11 mouse cellular contexts compared by ENCODE assay signal in genomic region chr5:123980521-123981249, GRCm38 (mm10). TPM values are rescaled to one million over a fixed set of nuclear protein-coding genes. Genes with fewer than 3 reads are reported as not detected.
DNase-seq lines count a peak whose midpoint lies in the region; ATAC-seq lines count a peak whose summit lies in the region.
"Had no signal": no experiment of that assay in that cellular context is flagged by ENCODE, and none has a peak within 500 bp of the region (broad histone marks: within the 10 kb centered on the region; RNA-seq: fewer than 3 reads in every experiment).

No protein-coding gene starts in this region.

- peak; percentile 89 for DNase-seq in heart, adult 11 months
- no peak for DNase-seq in heart, embryonic 10.5 days (ENCODE audit: low spot score)
- peak; percentile 43 for DNase-seq in CD4-positive, CD25-positive, alpha-beta regulatory T cell, adult 2 months (ENCODE audit: low read depth, low spot score)
- no peak for DNase-seq in left cerebral cortex, postnatal 14 days (ENCODE audit: low spot score in 2 of 2)
- DNase-seq in adrenal gland, postnatal 14 days = no peak
- DNase-seq: gastrocnemius, postnatal 10 days; right cerebral cortex, postnatal 4 days; thymus, postnatal 36 days had no signal

- ATAC-seq in liver, embryonic 16.5 days (ENCODE audit: low read depth) = 0 out of 2 replicates have a peak, but pooled peaks have one; percentile 12
- no peak for ATAC-seq in liver, embryonic 12.5 days
- peak; percentile 22 for ATAC-seq in megakaryocyte, adult 5-6 weeks (ENCODE audit: poor library complexity, severe bottlenecking)

- peaks cover 22% of the 10 kb centered on the region for H3K27me3 ChIP-seq in heart, embryonic 10.5 days (ENCODE audit: insufficient read depth, poor library complexity, severe bottlenecking)
- H3K27me3 ChIP-seq in liver, embryonic 16.5 days (ENCODE audit: control insufficient read depth, insufficient read depth, low read depth, low read length) = peaks cover 2% of the 10 kb centered on the region; the same call in 1 of the 2 replicates
- H3K27me3 ChIP-seq in liver, embryonic 12.5 days (replicated peaks) = peaks cover 12% of the 10 kb centered on the region

- H3K9me3 ChIP-seq in heart, embryonic 10.5 days = no peaks in the 10 kb centered on the region
- no peaks in the 10 kb centered on the region for H3K9me3 ChIP-seq in liver, embryonic 16.5 days (replicated peaks; ENCODE audit: control insufficient read depth, low read length)
- no peaks in the 10 kb centered on the region for H3K9me3 ChIP-seq in liver, embryonic 12.5 days (replicated peaks)

- H3K9ac ChIP-seq in liver, embryonic 16.5 days (ENCODE audit: low read depth, low read length) = no peak overlapping the region
- H3K9ac ChIP-seq in liver, embryonic 12.5 days = no peak overlapping the region

- H3K4me2 ChIP-seq in liver, embryonic 16.5 days (ENCODE audit: low read depth, low read length) = no peak overlapping the region
- H3K4me2 ChIP-seq in liver, embryonic 12.5 days = no peak overlapping the region

- peaks cover 49% of the 10 kb centered on the region for H3K4me1 ChIP-seq in heart, embryonic 10.5 days
- H3K4me1 ChIP-seq in liver, embryonic 16.5 days (ENCODE audit: control insufficient read depth, low read depth, low read length) = peaks cover 30% of the 10 kb centered on the region
- peaks cover 44% of the 10 kb centered on the region for H3K4me1 ChIP-seq in liver, embryonic 12.5 days

- 78% methylated on average over 9 of the region's 9 CpGs for WGBS in heart, embryonic 10.5 days
- 58% methylated on average over 9 of the region's 9 CpGs for WGBS in liver, embryonic 16.5 days (ENCODE audit: insufficient replicate concordance)
- WGBS in liver, embryonic 12.5 days (ENCODE audit: insufficient replicate concordance) = 65% methylated on average over 9 of the region's 9 CpGs

- H3K36me3 ChIP-seq in heart, embryonic 10.5 days = no peaks in the 10 kb centered on the region
- H3K36me3 ChIP-seq in liver, embryonic 16.5 days (ENCODE audit: control insufficient read depth, insufficient read depth) = no peaks in the 10 kb centered on the region
- no peaks in the 10 kb centered on the region for H3K36me3 ChIP-seq in liver, embryonic 12.5 days

- no peak overlapping the region for H3K27ac ChIP-seq in heart, embryonic 10.5 days
- no peak overlapping the region for H3K27ac ChIP-seq in liver, embryonic 16.5 days (ENCODE audit: low read length)
- H3K27ac ChIP-seq in liver, embryonic 12.5 days = no peak overlapping the region

- no peak overlapping the region for H3K4me3 ChIP-seq in heart, embryonic 10.5 days
- H3K4me3 ChIP-seq in liver, embryonic 16.5 days (ENCODE audit: low read depth, low read length) = no peak overlapping the region
- no peak overlapping the region for H3K4me3 ChIP-seq in liver, embryonic 12.5 days

- intact Hi-C loops in left cerebral cortex, postnatal 14 days (cut with DNase I) = no loop called here

RNA-seq across cellular contexts. Expression of gene Hip1r, which starts 7.3 kb away (rescaled TPM):
- 6.5 and 8.4 TPM in 2 replicates for polyA plus RNA-seq in heart, embryonic 10.5 days (2016; fragmentation: Nextera tagmentation; extraction: Ambion mirVana)
- polyA plus RNA-seq in liver, embryonic 16.5 days (2015; fragmentation: Nextera tagmentation; extraction: Ambion mirVana) = 12.4 and 16.3 TPM in 2 replicates
- 15.2 and 16.7 TPM in 2 replicates for polyA plus RNA-seq in liver, embryonic 12.5 days (2016; fragmentation: Nextera tagmentation; extraction: Ambion mirVana)
- total RNA-seq in megakaryocyte, adult 5-6 weeks (2015) = 6.0 and 6.6 TPM in 2 replicates
- 12.1 and 13.0 TPM in 2 replicates for total RNA-seq in megakaryocyte, adult 5-6 weeks (2017)
- 10 to 100 TPM; 82.6 to 85.0 TPM for total RNA-seq in left cerebral cortex, postnatal 14 days (2021)
- total RNA-seq in adrenal gland, postnatal 14 days (2021) = 18.0 and 26.6 TPM in 2 replicates

RNA-seq across cellular contexts. Expression of gene Ccdc62, which starts 50.2 kb away (rescaled TPM):
- 3.7 and 5.7 TPM in 2 replicates for polyA plus RNA-seq in heart, embryonic 10.5 days (2016; fragmentation: Nextera tagmentation; extraction: Ambion mirVana)
- 2.2 and 2.4 TPM in 2 replicates for polyA plus RNA-seq in liver, embryonic 16.5 days (2015; fragmentation: Nextera tagmentation; extraction: Ambion mirVana)
- polyA plus RNA-seq in liver, embryonic 12.5 days (2016; fragmentation: Nextera tagmentation; extraction: Ambion mirVana) = 3.4 and 5.0 TPM in 2 replicates
- 1.1 and 1.5 TPM in 2 replicates for total RNA-seq in megakaryocyte, adult 5-6 weeks (2015)
- 0.16 and 0.62 TPM in 2 replicates for total RNA-seq in megakaryocyte, adult 5-6 weeks (2017)
- total RNA-seq in left cerebral cortex, postnatal 14 days (2021) = 1 to 10 TPM; 2.7 to 4.2 TPM
- total RNA-seq in adrenal gland, postnatal 14 days (2021) = 4.7 and 5.0 TPM in 2 replicates

RNA-seq across cellular contexts. Expression of gene Vps37b, which starts 51.4 kb away (rescaled TPM):
- polyA plus RNA-seq in heart, embryonic 10.5 days (2016; fragmentation: Nextera tagmentation; extraction: Ambion mirVana) = 54.0 and 61.4 TPM in 2 replicates
- polyA plus RNA-seq in liver, embryonic 16.5 days (2015; fragmentation: Nextera tagmentation; extraction: Ambion mirVana) = 14.3 and 16.3 TPM in 2 replicates
- 20.9 and 21.8 TPM in 2 replicates for polyA plus RNA-seq in liver, embryonic 12.5 days (2016; fragmentation: Nextera tagmentation; extraction: Ambion mirVana)
- 28.9 and 29.2 TPM in 2 replicates for total RNA-seq in megakaryocyte, adult 5-6 weeks (2015)
- total RNA-seq in megakaryocyte, adult 5-6 weeks (2017) = 29.1 and 29.9 TPM in 2 replicates
- 10 to 100 TPM; 51.4 to 58.3 TPM for total RNA-seq in left cerebral cortex, postnatal 14 days (2021)
- 65.2 and 85.1 TPM in 2 replicates for total RNA-seq in adrenal gland, postnatal 14 days (2021)

RNA-seq across cellular contexts. Expression of gene Gm43518, which starts 53.5 kb away (rescaled TPM):
- 2.4 and 2.7 TPM in 2 replicates for polyA plus RNA-seq in heart, embryonic 10.5 days (2016; fragmentation: Nextera tagmentation; extraction: Ambion mirVana)
- polyA plus RNA-seq in liver, embryonic 16.5 days (2015; fragmentation: Nextera tagmentation; extraction: Ambion mirVana) = 1.3 and 1.7 TPM in 2 replicates
- 1.7 and 2.2 TPM in 2 replicates for polyA plus RNA-seq in liver, embryonic 12.5 days (2016; fragmentation: Nextera tagmentation; extraction: Ambion mirVana)
- total RNA-seq in megakaryocyte, adult 5-6 weeks (2015) = not detected in 2 replicates
- 0.73 TPM in 1 of 2 replicates, not detected in the other for total RNA-seq in megakaryocyte, adult 5-6 weeks (2017)
- not detected for total RNA-seq in left cerebral cortex, postnatal 14 days (2021)
- 1.7 TPM in 1 of 2 replicates, not detected in the other for total RNA-seq in adrenal gland, postnatal 14 days (2021)

Comparison
In these comparisons a context has a peak if more than half of its experiments do, and no peak if none do; other contexts are left out.
1. DNase-seq: peak in heart, adult 11 months (single experiment) and CD4-positive, CD25-positive, alpha-beta regulatory T cell, adult 2 months (single experiment); none in heart, embryonic 10.5 days (single experiment), left cerebral cortex, postnatal 14 days (0 of 2) and adrenal gland, postnatal 14 days (single experiment).